Mouse (Mus musculus): ENCODE results near the gene Dcbld2. TPM values are rescaled to one million over a fixed set of nuclear protein-coding genes. Genes with fewer than 3 reads are reported as not detected.
A peak's percentile ranks its signal among the peaks of the same experiment; 100 is the strongest.

The Dcbld2 gene
- total and polyA plus RNA-seq, 2 experiments, result 1.1 to 1.9 TPM

DNA sequence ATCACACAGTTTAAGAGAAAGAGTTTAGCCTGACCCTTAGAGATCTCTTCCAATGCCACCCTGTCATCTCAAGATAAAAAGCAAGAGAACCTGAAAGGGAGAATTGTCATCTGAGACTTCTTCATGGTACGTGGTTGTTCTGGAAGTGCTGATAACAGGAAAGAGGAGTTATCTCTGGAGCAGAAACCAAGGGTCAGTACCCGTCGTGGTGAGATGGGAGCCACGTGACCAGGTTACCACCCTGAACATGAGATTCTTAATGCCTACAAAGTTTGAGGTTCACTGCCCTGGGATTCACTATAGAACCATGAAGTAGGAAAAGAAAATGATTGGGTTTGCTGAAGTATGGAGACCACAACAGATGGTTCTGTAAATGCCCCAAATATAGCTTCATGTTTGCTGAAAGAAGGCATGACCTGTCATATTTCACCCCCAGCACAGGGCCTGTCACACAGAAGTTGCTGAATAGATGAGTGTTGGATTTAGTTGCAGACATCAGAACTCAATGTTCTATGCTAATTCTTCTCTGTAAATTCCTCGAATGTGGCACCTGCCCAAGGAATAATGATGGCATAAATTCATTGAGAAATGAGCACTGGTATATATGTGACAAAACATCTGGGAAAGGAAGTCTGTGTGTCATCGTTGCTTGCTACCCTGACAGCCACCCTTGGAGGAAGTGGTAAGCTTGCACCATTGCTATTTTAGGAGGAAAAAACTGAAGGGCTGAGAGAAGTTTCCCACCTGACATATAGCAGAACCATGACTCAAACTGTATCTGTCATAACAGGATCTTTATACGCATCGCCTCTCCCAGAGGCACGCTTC lies 89.9 kb downstream of the Dcbld2 start:
- Histone ChIP-seq H3K27ac (replicated peaks; ENCODE audit: insufficient read depth, low read depth, low read length) (no peak overlapping the region), H3K4me3 (ENCODE audit: insufficient read depth, low read depth, low read length) (no peak overlapping the region), H3K36me3 (ENCODE audit: control insufficient read depth, insufficient read depth, low read length) (no peaks in the 10 kb centered on the region), H3K4me1 (ENCODE audit: control insufficient read depth, insufficient read depth, low read length) (peaks cover 4% of the 10 kb centered on the region; the same call in 1 of the 2 replicates), H3K27me3 (ENCODE audit: control insufficient read depth, insufficient read depth, low read length) (no peaks in the 10 kb centered on the region), H3K79me2 (ENCODE audit: control insufficient read depth, insufficient read depth, low read length) (no peaks in the 10 kb centered on the region), H3K9ac (ENCODE audit: low read depth, low read length) (no peak overlapping the region)
- no peak for TF ChIP-seq POLR2A (IDR thresholded peaks at IDR 0.05; ENCODE audit: extremely low read depth, insufficient read depth, low read length)
- TF ChIP-seq CTCF (IDR thresholded peaks at IDR 0.05; ENCODE audit: low read depth, low read length), result no peak
- peak; percentile 34 for DNase-seq (ENCODE audit: extremely low read depth, low read depth, low spot score)
- WGBS, result 73% methylated on average over 9 of the region's 9 CpGs

DNA sequence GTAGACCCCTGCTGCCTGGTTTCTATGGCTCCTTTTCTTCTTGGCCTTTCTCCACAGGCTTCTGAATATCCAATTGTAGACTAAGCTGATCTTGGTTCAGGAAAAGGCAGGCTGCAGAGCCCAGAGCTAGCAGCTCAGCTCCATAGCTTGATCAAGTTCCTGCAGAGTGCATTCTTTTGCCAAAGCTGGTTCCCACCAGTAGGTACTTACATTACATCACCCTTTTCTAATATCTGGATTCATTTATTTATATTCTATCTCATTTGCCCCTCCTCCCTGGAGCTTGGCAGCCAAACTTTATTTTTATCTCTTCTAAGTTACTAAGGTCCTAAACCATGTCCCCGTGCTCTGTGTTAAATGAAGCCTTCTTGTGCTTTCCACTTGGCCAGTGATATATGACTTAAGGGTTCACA lies 90.9 kb downstream of the Dcbld2 start:
- WGBS, result 74% methylated on average over 1 of the region's 1 CpGs
- Histone ChIP-seq H3K79me2 (ENCODE audit: control insufficient read depth, insufficient read depth, low read length) (no peaks in the 10 kb centered on the region), H3K27ac (replicated peaks; ENCODE audit: insufficient read depth, low read depth, low read length) (0 out of 2 replicates have a peak overlapping the region, but pooled peaks have one; percentile 7), H3K9ac (ENCODE audit: low read depth, low read length) (no peak overlapping the region), H3K27me3 (ENCODE audit: control insufficient read depth, insufficient read depth, low read length) (no peaks in the 10 kb centered on the region), H3K4me1 (ENCODE audit: control insufficient read depth, insufficient read depth, low read length) (peaks cover 4% of the 10 kb centered on the region; the same call in 1 of the 2 replicates), H3K4me3 (ENCODE audit: insufficient read depth, low read depth, low read length) (no peak overlapping the region), H3K36me3 (ENCODE audit: control insufficient read depth, insufficient read depth, low read length) (no peaks in the 10 kb centered on the region)
- no peak for TF ChIP-seq CTCF (IDR thresholded peaks at IDR 0.05; ENCODE audit: low read depth, low read length)
- TF ChIP-seq POLR2A (IDR thresholded peaks at IDR 0.05; ENCODE audit: extremely low read depth, insufficient read depth, low read length), result no peak
- DNase-seq (ENCODE audit: extremely low read depth, low read depth, low spot score), result no peak

DNA sequence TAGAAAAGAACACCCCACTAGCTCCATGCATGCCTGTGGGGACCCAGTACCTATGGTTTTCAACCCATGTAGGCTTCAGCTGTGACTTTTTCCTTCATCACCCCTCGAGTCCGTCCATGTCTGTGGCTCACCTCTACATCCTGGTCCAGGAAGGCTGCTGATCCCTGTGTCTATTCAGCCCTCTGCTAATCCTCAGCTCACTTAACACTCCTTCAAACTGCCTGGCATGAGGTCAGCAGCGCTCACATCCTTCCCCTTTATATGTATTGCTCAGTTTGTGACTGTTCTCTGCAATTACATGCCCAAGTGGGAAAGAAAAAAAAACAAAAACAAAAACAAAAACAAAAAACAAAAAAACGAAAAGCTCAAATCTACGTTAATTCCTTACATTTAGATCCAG lies 91.4 kb downstream of the Dcbld2 start:
- WGBS, result 80% methylated on average over 5 of the region's 5 CpGs
- Histone ChIP-seq H3K27ac (replicated peaks; ENCODE audit: insufficient read depth, low read depth, low read length) (no peak overlapping the region), H3K27me3 (ENCODE audit: control insufficient read depth, insufficient read depth, low read length) (no peaks in the 10 kb centered on the region), H3K4me1 (ENCODE audit: control insufficient read depth, insufficient read depth, low read length) (peaks cover 4% of the 10 kb centered on the region; the same call in 1 of the 2 replicates), H3K79me2 (ENCODE audit: control insufficient read depth, insufficient read depth, low read length) (no peaks in the 10 kb centered on the region), H3K36me3 (ENCODE audit: control insufficient read depth, insufficient read depth, low read length) (no peaks in the 10 kb centered on the region), H3K4me3 (ENCODE audit: insufficient read depth, low read depth, low read length) (no peak overlapping the region), H3K9ac (ENCODE audit: low read depth, low read length) (no peak overlapping the region)
- TF ChIP-seq POLR2A (IDR thresholded peaks at IDR 0.05; ENCODE audit: extremely low read depth, insufficient read depth, low read length), result no peak
- no peak for TF ChIP-seq CTCF (IDR thresholded peaks at IDR 0.05; ENCODE audit: low read depth, low read length)
- DNase-seq (ENCODE audit: extremely low read depth, low read depth, low spot score), result no peak

DNA sequence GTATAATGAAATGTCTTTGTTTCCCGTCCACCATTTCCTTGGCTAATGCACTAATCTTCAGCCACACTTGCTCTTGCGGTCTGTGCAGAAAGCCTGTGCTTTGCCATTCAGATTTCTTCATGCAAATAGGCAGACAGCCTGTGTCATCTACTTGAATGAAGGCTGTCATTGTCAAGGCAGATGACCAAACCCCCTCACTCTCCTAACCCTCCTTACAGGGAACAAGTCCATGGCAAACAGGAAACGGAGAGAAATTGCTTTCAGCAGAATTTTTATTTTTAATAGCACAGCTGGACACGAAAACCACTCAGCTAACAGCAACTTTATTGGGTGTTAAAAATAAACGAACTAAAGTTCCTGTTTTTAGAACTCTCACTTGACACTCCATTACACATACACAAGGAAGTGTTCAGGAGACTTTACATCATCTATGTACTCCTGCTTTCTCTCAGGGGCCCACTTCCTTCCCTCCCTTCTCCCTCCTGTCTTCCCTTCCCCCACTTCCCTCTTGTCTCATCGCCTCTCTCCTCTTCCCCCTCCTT lies 93.6 kb downstream of the Dcbld2 start:
- Histone ChIP-seq H3K27me3 (ENCODE audit: control insufficient read depth, insufficient read depth, low read length) (no peaks in the 10 kb centered on the region), H3K27ac (replicated peaks; ENCODE audit: insufficient read depth, low read depth, low read length) (peak overlapping the region; percentile 35; the same call in 1 of the 2 replicates), H3K9ac (ENCODE audit: low read depth, low read length) (no peak overlapping the region), H3K79me2 (ENCODE audit: control insufficient read depth, insufficient read depth, low read length) (no peaks in the 10 kb centered on the region), H3K4me1 (ENCODE audit: control insufficient read depth, insufficient read depth, low read length) (peaks cover 4% of the 10 kb centered on the region; the same call in 1 of the 2 replicates), H3K36me3 (ENCODE audit: control insufficient read depth, insufficient read depth, low read length) (no peaks in the 10 kb centered on the region), H3K4me3 (ENCODE audit: insufficient read depth, low read depth, low read length) (no peak overlapping the region)
- WGBS, result 57% methylated on average over 6 of the region's 6 CpGs
- DNase-seq (ENCODE audit: extremely low read depth, low read depth, low spot score), result peak; percentile 50
- TF ChIP-seq CTCF (IDR thresholded peaks at IDR 0.05; ENCODE audit: low read depth, low read length) (no peak), POLR2A (IDR thresholded peaks at IDR 0.05; ENCODE audit: extremely low read depth, insufficient read depth, low read length) (no peak)

DNA sequence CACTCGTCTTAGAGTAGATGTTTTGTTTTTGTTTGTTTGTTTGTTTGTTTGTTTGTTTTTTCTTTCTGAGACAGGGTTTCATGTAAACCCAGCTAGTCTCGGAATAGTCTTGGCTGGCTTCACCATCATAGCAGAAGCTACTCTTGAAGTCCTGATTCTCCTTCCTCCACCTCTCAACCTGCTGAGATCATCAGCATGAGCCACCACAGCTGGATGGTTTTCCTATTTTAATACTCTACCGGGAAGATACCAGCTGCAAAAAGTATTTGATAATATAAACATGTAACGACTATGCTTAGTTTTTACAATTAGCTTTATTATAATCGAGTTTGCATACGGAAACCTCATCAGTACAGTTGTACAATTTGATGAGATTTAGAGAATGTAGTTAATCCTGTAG lies 94.3 kb downstream of the Dcbld2 start:
- no peak overlapping the region for H3K9ac ChIP-seq (ENCODE audit: low read depth, low read length)
- no peaks in the 10 kb centered on the region for H3K79me2 ChIP-seq (ENCODE audit: control insufficient read depth, insufficient read depth, low read length)
- no peak for TF ChIP-seq CTCF (IDR thresholded peaks at IDR 0.05; ENCODE audit: low read depth, low read length)
- TF ChIP-seq POLR2A (IDR thresholded peaks at IDR 0.05; ENCODE audit: extremely low read depth, insufficient read depth, low read length), result no peak
- WGBS, result 75% methylated on average over 6 of the region's 6 CpGs
- H3K27me3 ChIP-seq (ENCODE audit: control insufficient read depth, insufficient read depth, low read length), result no peaks in the 10 kb centered on the region
- 0 out of 2 replicates have a peak overlapping the region, but pooled peaks have one; percentile 35 for H3K27ac ChIP-seq (replicated peaks; ENCODE audit: insufficient read depth, low read depth, low read length)
- H3K36me3 ChIP-seq (ENCODE audit: control insufficient read depth, insufficient read depth, low read length), result no peaks in the 10 kb centered on the region
- no peak overlapping the region for H3K4me3 ChIP-seq (ENCODE audit: insufficient read depth, low read depth, low read length)
- H3K4me1 ChIP-seq (ENCODE audit: control insufficient read depth, insufficient read depth, low read length), result peaks cover 4% of the 10 kb centered on the region; the same call in 1 of the 2 replicates
- no peak for DNase-seq (ENCODE audit: extremely low read depth, low read depth, low spot score)

Data from liver, adult 2 months (tissue).